8 mouse cellular contexts compared by ENCODE assay signal in genomic region chr1:180483399-180484291, GRCm38 (mm10). TPM values are rescaled to one million over a fixed set of nuclear protein-coding genes. Genes with fewer than 3 reads are reported as not detected.
A peak's percentile ranks its signal among the peaks of the same experiment; 100 is the strongest.
DNase-seq lines count a peak whose midpoint lies in the region; ATAC-seq lines count a peak whose summit lies in the region.

Gene Stum, minus strand, starts transcription at chr1:180483504.

- peaks cover 7% of the 10 kb centered on the region; the same call in 1 of the 2 replicates for H3K4me1 ChIP-seq in embryonic facial prominence, embryonic 11.5 days (ENCODE audit: control insufficient read depth, insufficient read depth, low read length)
- peaks cover 27% of the 10 kb centered on the region for H3K4me1 ChIP-seq in limb, embryonic 13.5 days
- H3K4me1 ChIP-seq in midbrain, embryonic 16.5 days (ENCODE audit: control insufficient read depth, insufficient read depth, low read length): peaks cover 17% of the 10 kb centered on the region

- DNase-seq in 3T3-L1 (ENCODE audit: low read depth, low spot score): peak; percentile 34
- DNase-seq in adrenal gland, postnatal 14 days: peak; percentile 87
- peak; percentile 83 for DNase-seq in embryonic facial prominence, embryonic 11.5 days (ENCODE audit: low spot score)
- DNase-seq in heart, adult 8-10 months (ENCODE audit: low spot score): peak; percentile 64
- peak; percentile 71 to 84 for DNase-seq in kidney, adult 8-10 months
- peak; percentile 67 to 77 for DNase-seq in spleen, postnatal 36 days (ENCODE audit: low spot score in 2 of 2)

- H3K27ac ChIP-seq in embryonic facial prominence, embryonic 11.5 days (replicated peaks; ENCODE audit: low read depth, low read length): no peak within 1 kb of the TSS
- H3K27ac ChIP-seq in limb, embryonic 13.5 days: no peak within 1 kb of the TSS
- H3K27ac ChIP-seq in midbrain, embryonic 16.5 days (ENCODE audit: low read length): peak within 1 kb of the TSS; percentile 15; the same call in 1 of the 2 replicates

- H3K9me3 ChIP-seq in embryonic facial prominence, embryonic 11.5 days (replicated peaks; ENCODE audit: control insufficient read depth, low read length): no peaks in the 10 kb centered on the region
- H3K9me3 ChIP-seq in limb, embryonic 13.5 days: no peaks in the 10 kb centered on the region
- no peaks in the 10 kb centered on the region for H3K9me3 ChIP-seq in midbrain, embryonic 16.5 days (replicated peaks; ENCODE audit: control insufficient read depth, low read length, poor library complexity, severe bottlenecking)

- peak within 1 kb of the TSS; percentile 37 for H3K9ac ChIP-seq in embryonic facial prominence, embryonic 11.5 days (replicated peaks; ENCODE audit: low read length)
- peak within 1 kb of the TSS; percentile 64 for H3K9ac ChIP-seq in limb, embryonic 13.5 days
- H3K9ac ChIP-seq in midbrain, embryonic 16.5 days (ENCODE audit: low read depth, low read length): peak within 1 kb of the TSS; percentile 74

- no peaks in the 10 kb centered on the region for H3K36me3 ChIP-seq in embryonic facial prominence, embryonic 11.5 days (replicated peaks; ENCODE audit: control insufficient read depth, insufficient read depth, low read depth, low read length)
- no peaks in the 10 kb centered on the region for H3K36me3 ChIP-seq in limb, embryonic 13.5 days
- H3K36me3 ChIP-seq in midbrain, embryonic 16.5 days (ENCODE audit: control insufficient read depth, insufficient read depth, low read length): no peaks in the 10 kb centered on the region

- H3K27me3 ChIP-seq in embryonic facial prominence, embryonic 11.5 days (ENCODE audit: control insufficient read depth, insufficient read depth, low read length): peaks cover 8% of the 10 kb centered on the region
- peaks cover 67% of the 10 kb centered on the region for H3K27me3 ChIP-seq in limb, embryonic 13.5 days
- H3K27me3 ChIP-seq in midbrain, embryonic 16.5 days (ENCODE audit: control insufficient read depth, insufficient read depth, low read depth, low read length): peaks cover 19% of the 10 kb centered on the region

- ATAC-seq in embryonic facial prominence, embryonic 11.5 days (replicated peaks; ENCODE audit: insufficient number of reproducible peaks, low FRiP score, low TSS enrichment, low read depth): peak; percentile 56
- ATAC-seq in limb, embryonic 13.5 days (ENCODE audit: low FRiP score, low read depth): peak; percentile 82; the same call in 1 of the 2 replicates
- peak; percentile 78 for ATAC-seq in midbrain, embryonic 16.5 days

- peak within 1 kb of the TSS; percentile 84 for H3K4me2 ChIP-seq in embryonic facial prominence, embryonic 11.5 days (ENCODE audit: low read depth, low read length)
- peak within 1 kb of the TSS; percentile 93 for H3K4me2 ChIP-seq in limb, embryonic 13.5 days (replicated peaks)
- H3K4me2 ChIP-seq in midbrain, embryonic 16.5 days (ENCODE audit: low read length): peak within 1 kb of the TSS; percentile 87

- H3K4me3 ChIP-seq in embryonic facial prominence, embryonic 11.5 days (ENCODE audit: low read depth, low read length): peak within 1 kb of the TSS; percentile 41
- H3K4me3 ChIP-seq in limb, embryonic 13.5 days: peak within 1 kb of the TSS; percentile 53
- H3K4me3 ChIP-seq in midbrain, embryonic 16.5 days (ENCODE audit: low read depth, low read length): peak within 1 kb of the TSS; percentile 60

- WGBS in embryonic facial prominence, embryonic 11.5 days: 3% methylated on average over 40 of the region's 40 CpGs
- 3% methylated on average over 35 of the region's 40 CpGs for WGBS in limb, embryonic 13.5 days
- 3% methylated on average over 38 of the region's 40 CpGs for WGBS in midbrain, embryonic 16.5 days

RNA-seq across cellular contexts. Expression of gene Stum, which starts in this region (rescaled TPM):
- total RNA-seq in adrenal gland, postnatal 14 days (2021): 0.33 and 1.6 TPM in 2 replicates
- 1.3 and 1.4 TPM in 2 replicates for polyA plus RNA-seq in embryonic facial prominence, embryonic 11.5 days (2014; fragmentation: Nextera tagmentation; extraction: Ambion mirVana)
- 1 to 10 TPM; 2.4 to 3.2 (median 2.7) TPM for total RNA-seq in heart, adult 8-10 months (2022)
- polyA plus RNA-seq in limb, embryonic 13.5 days (2015; fragmentation: Nextera tagmentation; extraction: Ambion mirVana): 2.8 and 4.6 TPM in 2 replicates
- polyA plus RNA-seq in midbrain, embryonic 16.5 days (2015; fragmentation: Nextera tagmentation; extraction: Ambion mirVana): 7.0 and 11.5 TPM in 2 replicates

Comparison
In these comparisons a context has a peak if more than half of its experiments do, and no peak if none do; other contexts are left out.
1. DNase-seq: peak in every context shown above with its lines; median percentile 87 in adrenal gland, postnatal 14 days; 83 in embryonic facial prominence, embryonic 11.5 days; 78 in kidney, adult 8-10 months; 72 in spleen, postnatal 36 days; 64 in heart, adult 8-10 months; 34 in 3T3-L1.